Mouse (Mus musculus) layer of hippocampus, postnatal 10 days (tissue): ENCODE measurements around the gene Spats2l. TPM values are rescaled to one million over a fixed set of nuclear protein-coding genes. Genes with fewer than 3 reads are reported as not detected.

ENCODE experiments used
- DNase-seq, 2 experiments: peaks; one replicate each; pipeline ENCODE4 v3.0.0; 2021; ENCODE audit warnings: low spot score in 2 of 2
- total RNA-seq, 2 experiments: library from RNA; stranded (reverse); gene quantifications; 2 replicates each; pipeline ENCODE4 v1.2.3; 2021

The Spats2l gene
- total RNA-seq, 2 experiments from 2014 or later: 38.0 to 39.3 TPM

GRCm38 (mm10) chr1:57824966-57825759, 51.2 kb downstream of the Spats2l start:
- DNase-seq: no peak

- DNase-seq: no peak
Observed at GRCm38 (mm10) chr1:57826245-57826644, 52.3 kb downstream of the Spats2l start.

GRCm38 (mm10) chr1:57833145-57833544, 59.2 kb downstream of the Spats2l start:
- no peak for DNase-seq

GRCm38 (mm10) chr1:57835128-57835527, 61.2 kb downstream of the Spats2l start:
- DNase-seq: no peak

GRCm38 (mm10) chr1:57836686-57837317, 62.8 kb downstream of the Spats2l start:
- DNase-seq: no peak

- no peak for DNase-seq
Observed at GRCm38 (mm10) chr1:57839863-57840262, 65.9 kb downstream of the Spats2l start.

GRCm38 (mm10) chr1:57845054-57845722, 71.2 kb downstream of the Spats2l start:
- DNase-seq: no peak

GRCm38 (mm10) chr1:57846856-57847698, 73.1 kb downstream of the Spats2l start:
- no peak for DNase-seq

GRCm38 (mm10) chr1:57849087-57849486, 75.1 kb downstream of the Spats2l start:
- no peak for DNase-seq

- DNase-seq: no peak
Observed at GRCm38 (mm10) chr1:57849916-57850315, 76.0 kb downstream of the Spats2l start.

- no peak for DNase-seq
Observed at GRCm38 (mm10) chr1:57851871-57852270, 77.9 kb downstream of the Spats2l start.

- DNase-seq: peak in 1 of 2 experiments; percentile 32
Observed at GRCm38 (mm10) chr1:57852562-57853271, 78.8 kb downstream of the Spats2l start.

GRCm38 (mm10) chr1:57857799-57858198, 83.8 kb downstream of the Spats2l start:
- no peak for DNase-seq

- DNase-seq: no peak
Observed at GRCm38 (mm10) chr1:57862024-57862423, 88.1 kb downstream of the Spats2l start.

GRCm38 (mm10) chr1:57868651-57869050, 94.7 kb downstream of the Spats2l start:
- no peak for DNase-seq

GRCm38 (mm10) chr1:57872006-57872405, 98.0 kb downstream of the Spats2l start:
- no peak for DNase-seq

GRCm38 (mm10) chr1:57873996-57874395, 100.0 kb downstream of the Spats2l start:
- no peak for DNase-seq

- no peak for DNase-seq
Observed at GRCm38 (mm10) chr1:57875109-57875508, 101.1 kb downstream of the Spats2l start.

- peak in 1 of 2 experiments; percentile 36 for DNase-seq
Observed at GRCm38 (mm10) chr1:57875512-57875911, 101.5 kb downstream of the Spats2l start.

GRCm38 (mm10) chr1:57878957-57879356, 105.0 kb downstream of the Spats2l start:
- DNase-seq: no peak
